Mouse (Mus musculus) small intestine, adult 2 months (tissue): ENCODE measurements around the gene Cog4. TPM values are rescaled to one million over a fixed set of nuclear protein-coding genes. Genes with fewer than 3 reads are reported as not detected.
"Not testable (repeated sequence)": the region's sequence is repeated elsewhere in the genome, so short reads cannot be mapped to it uniquely, and the experiment has no call there.

Source experiments
- H3K27ac ChIP-seq: fragments of 200-500 bp; 2 replicates; pipeline ENCODE4 v1.5.1; 2012; ENCODE audit warnings: low read depth, low read length, control low read depth, inconsistent platforms; ENCODE audit not compliant: insufficient read depth
- H3K27me3 ChIP-seq: fragments of 200-500 bp; 2 replicates; pipeline ENCODE4 v1.6.1; 2012; ENCODE audit warnings: mild to moderate bottlenecking, moderate library complexity, low read length, inconsistent platforms; ENCODE audit not compliant: control insufficient read depth, insufficient read depth
- H3K36me3 ChIP-seq: fragments of 200-500 bp; 2 replicates; pipeline ENCODE4 v1.6.1; 2012; ENCODE audit warnings: mild to moderate bottlenecking, low read length, control low read depth, inconsistent platforms; ENCODE audit not compliant: control insufficient read depth, insufficient read depth
- H3K4me1 ChIP-seq: fragments of 200-500 bp; 2 replicates; pipeline ENCODE4 v1.6.1; 2012; ENCODE audit warnings: low read length, inconsistent platforms, mixed read lengths; ENCODE audit not compliant: control insufficient read depth, insufficient read depth, insufficient read length
- H3K4me3 ChIP-seq: fragments of 200-500 bp; 2 replicates; pipeline ENCODE4 v1.5.1; 2012; ENCODE audit warnings: low read depth, mild to moderate bottlenecking, control low read depth, inconsistent platforms, low read length, moderate library complexity
- CTCF ChIP-seq: fragments of 200-500 bp; IDR thresholded peaks from 2 replicates; pipeline ENCODE4 v1.5.1; 2012; ENCODE audit warnings: low read depth, mild to moderate bottlenecking, control low read depth, inconsistent platforms, low read length, moderate library complexity, mixed read lengths; ENCODE audit not compliant: insufficient replicate concordance, insufficient read length; ENCODE audit errors: extremely low read depth
- POLR2A ChIP-seq: fragments of 200-500 bp; IDR thresholded peaks from 2 replicates; pipeline ENCODE4 v1.6.1; 2012; ENCODE audit warnings: low read depth, mild to moderate bottlenecking, control low read depth, inconsistent platforms, low read length, moderate library complexity
- WGBS: fragments of 180-500 bp; shearing (Covaris S2); methylation state at CpG from one replicate; pipeline ENCODE4 v1.1.7; 2018; 5-methylcytosine and 5-hydroxymethylcytosine counted together
- polyA plus RNA-seq: library from polyadenylated mRNA; depleted of rRNA; stranded (reverse); fragments of >200 nt; gene quantifications from 2 replicates; pipeline ENCODE4 v1.2.3, GENCODE M21; 2012; rRNA removed

Cog4 gene
- polyA plus RNA-seq, 1 experiment: 21.6 TPM

DNA sequence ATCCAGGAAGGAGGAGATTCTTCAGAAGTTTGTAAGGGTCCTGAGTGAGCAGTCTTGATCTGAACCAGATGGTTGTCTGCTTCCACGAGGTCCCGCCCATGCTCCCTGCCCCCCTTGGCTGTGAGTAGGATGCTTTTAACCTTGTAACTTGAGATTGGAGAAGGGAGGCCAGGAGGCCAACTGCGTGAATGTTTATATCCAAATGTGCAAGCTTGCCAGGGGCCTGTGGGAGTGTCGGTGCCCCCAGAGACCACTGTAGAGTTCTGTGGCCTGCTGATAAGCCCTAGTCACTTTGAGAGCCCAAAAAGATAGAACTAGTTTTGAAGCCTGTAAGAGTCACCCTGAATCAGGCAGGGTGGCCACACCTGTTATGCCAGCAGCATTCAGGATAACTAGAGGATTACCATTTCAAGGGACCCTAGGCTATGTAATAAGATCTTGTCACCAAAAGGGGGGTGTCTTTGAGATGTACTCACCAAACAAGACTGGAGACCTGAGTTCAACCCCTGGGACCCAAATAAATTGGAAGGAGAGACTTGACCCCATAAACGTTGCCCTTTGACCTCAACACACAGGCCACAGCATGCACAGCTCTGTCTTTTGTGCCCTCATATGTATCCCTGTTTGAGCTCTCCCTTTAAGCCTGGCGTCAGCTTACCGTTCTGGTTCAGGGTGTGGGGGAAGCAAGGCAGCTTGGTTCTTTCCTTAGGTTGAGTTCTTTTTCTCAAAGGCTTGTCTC is 75.3 kb downstream of the Cog4 start:
- no peak overlapping the region for H3K27ac ChIP-seq
- H3K36me3 ChIP-seq: no peaks in the 10 kb centered on the region
- H3K27me3 ChIP-seq: no peaks in the 10 kb centered on the region
- peaks cover 3% of the 10 kb centered on the region; the same call in 1 of the 2 replicates for H3K4me1 ChIP-seq
- no peak for TF ChIP-seq CTCF
- no peak for TF ChIP-seq POLR2A
- no peak overlapping the region for H3K4me3 ChIP-seq
- 50% methylated on average over 7 of the region's 7 CpGs for WGBS

DNA sequence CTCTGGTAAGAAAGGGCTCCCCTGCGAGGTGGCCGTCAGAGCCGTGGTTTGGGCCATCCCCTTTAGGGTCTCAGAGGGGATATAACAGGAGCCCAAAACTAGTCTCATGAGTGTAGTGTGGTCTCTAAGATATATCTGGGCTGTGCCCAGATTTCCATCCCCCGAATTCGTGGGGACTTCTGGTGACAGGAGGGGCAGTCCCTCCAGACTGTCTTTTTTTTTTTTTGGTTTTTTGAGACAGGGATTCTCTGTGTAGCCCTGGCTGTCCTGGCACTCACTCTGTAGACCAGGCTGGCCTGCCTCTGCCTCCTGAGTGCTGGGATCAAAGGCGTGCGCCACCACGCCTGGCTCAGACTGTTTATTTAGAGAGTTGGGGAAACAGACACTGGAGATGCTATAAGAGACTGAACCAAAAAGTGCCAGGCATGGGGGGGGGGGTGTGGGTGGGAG is 79.3 kb downstream of the Cog4 start:
- Histone ChIP-seq H3K36me3 (no peaks in the 10 kb centered on the region), H3K27me3 (no peaks in the 10 kb centered on the region), H3K27ac (no peak overlapping the region), H3K4me1 (no peaks in the 10 kb centered on the region), H3K4me3 (no peak overlapping the region)
- 70% methylated on average over 8 of the region's 8 CpGs for WGBS
- TF ChIP-seq POLR2A (no peak), CTCF (no peak)

DNA sequence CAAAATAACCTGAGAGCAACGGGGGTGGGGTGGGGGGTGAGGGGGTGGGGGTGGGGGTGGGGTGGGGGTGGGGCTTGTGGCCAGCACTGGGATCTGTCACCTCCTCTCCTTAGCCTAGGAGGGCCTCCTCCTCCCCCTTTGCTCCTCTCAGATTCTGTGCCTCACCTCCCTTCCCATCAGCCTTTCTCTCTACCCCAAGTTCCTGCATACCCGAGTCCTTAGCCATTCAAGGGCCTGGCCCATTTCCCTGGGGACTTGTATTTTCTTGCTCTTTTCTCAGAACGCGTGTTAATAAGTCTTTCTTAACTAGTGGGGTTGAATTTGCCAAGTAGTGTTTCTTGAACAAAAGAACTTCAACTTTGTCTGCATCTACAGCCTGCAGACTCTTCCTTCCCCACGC is 80.3 kb downstream of the Cog4 start:
- Histone ChIP-seq H3K27me3 (no peaks in the 10 kb centered on the region), H3K27ac (no peak overlapping the region), H3K4me3 (no peak overlapping the region), H3K4me1 (no peaks in the 10 kb centered on the region), H3K36me3 (no peaks in the 10 kb centered on the region)
- no peak for TF ChIP-seq POLR2A
- 50% methylated on average over 5 of the region's 5 CpGs for WGBS

DNA sequence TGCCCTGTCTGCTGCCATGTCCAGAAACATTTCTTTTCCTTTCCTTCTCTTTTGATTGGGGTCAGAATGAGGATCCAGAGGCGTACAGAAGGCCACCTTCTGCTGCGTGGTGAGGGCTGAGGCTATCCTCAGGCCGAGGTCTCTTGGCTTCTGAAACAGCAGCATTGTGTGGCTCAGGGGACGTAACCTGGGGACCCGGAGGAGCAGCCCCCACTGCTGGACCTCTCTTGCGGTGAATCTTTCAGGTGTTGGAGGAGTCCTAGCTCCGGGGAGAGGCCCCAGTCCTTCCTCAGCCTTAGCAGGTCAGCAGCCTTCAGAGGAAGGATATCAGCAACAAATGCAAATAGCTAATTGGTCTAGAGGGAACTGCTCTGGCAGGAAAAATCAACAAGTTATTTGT is 82.0 kb downstream of the Cog4 start:
- 70% methylated on average over 7 of the region's 7 CpGs for whole genome bisulfite sequencing
- H3K36me3 ChIP-seq: no peaks in the 10 kb centered on the region

DNA sequence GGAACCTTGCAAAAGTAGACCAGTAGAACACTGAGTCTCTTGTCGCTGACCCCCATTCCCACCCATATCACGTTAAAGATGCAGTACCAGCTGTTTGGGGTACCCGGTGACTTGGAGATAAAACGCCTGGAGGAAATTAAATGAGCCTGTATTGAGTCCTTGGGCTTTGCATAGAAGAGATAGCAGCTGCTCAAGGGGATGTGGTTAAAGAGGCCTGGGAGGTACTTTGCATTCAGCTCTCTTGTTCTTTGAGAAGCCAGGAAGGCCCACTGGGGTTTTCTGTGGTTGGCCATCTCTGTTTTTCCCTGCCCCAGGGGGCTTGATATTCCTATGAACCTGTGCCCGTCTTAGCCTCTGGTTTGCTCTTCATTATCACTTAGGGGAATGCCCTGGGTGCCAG is 82.7 kb downstream of the Cog4 start:
- TF ChIP-seq CTCF (no peak), POLR2A (no peak)
- 68% methylated on average over 5 of the region's 5 CpGs for WGBS
- Histone ChIP-seq H3K4me3 (no peak overlapping the region), H3K36me3 (no peaks in the 10 kb centered on the region), H3K27me3 (no peaks in the 10 kb centered on the region), H3K4me1 (no peaks in the 10 kb centered on the region), H3K27ac (0 out of 2 replicates have a peak overlapping the region, but pooled peaks have one; percentile 46)

More for the DNA sequence above, 82.0 kb downstream of the Cog4 start:
- H3K27me3 ChIP-seq: no peaks in the 10 kb centered on the region
- TF ChIP-seq CTCF (no peak), POLR2A (no peak)
- no peaks in the 10 kb centered on the region for H3K4me1 ChIP-seq
- H3K4me3 ChIP-seq: no peak overlapping the region
- no peak overlapping the region for H3K27ac ChIP-seq

DNA sequence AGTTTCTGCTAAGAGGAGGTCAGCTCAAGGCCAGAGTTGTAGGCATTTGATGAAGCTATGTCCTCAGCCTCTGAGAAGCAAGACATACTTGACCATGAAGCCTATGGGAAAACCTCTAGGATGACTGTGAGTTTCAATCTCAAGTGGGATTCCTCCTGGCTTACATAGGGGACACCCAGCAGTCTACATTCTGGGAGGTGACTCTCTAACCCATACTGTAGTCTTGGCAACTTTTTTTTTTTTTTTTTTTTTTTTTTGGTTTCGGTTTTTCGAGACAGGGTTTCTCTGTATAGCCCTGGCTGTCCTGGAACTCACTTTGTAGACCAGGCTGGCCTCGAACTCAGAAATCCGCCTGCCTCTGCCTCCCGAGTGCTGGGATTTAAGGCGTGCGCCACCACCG is 83.3 kb downstream of the Cog4 start:
- H3K27me3 ChIP-seq, H3K4me1 ChIP-seq, H3K36me3 ChIP-seq, H3K4me3 ChIP-seq: not testable (repeated sequence)
- WGBS: 89% methylated on average over 8 of the region's 8 CpGs
- 0 out of 2 replicates have a peak overlapping the region, but pooled peaks have one; percentile 46 for H3K27ac ChIP-seq

DNA sequence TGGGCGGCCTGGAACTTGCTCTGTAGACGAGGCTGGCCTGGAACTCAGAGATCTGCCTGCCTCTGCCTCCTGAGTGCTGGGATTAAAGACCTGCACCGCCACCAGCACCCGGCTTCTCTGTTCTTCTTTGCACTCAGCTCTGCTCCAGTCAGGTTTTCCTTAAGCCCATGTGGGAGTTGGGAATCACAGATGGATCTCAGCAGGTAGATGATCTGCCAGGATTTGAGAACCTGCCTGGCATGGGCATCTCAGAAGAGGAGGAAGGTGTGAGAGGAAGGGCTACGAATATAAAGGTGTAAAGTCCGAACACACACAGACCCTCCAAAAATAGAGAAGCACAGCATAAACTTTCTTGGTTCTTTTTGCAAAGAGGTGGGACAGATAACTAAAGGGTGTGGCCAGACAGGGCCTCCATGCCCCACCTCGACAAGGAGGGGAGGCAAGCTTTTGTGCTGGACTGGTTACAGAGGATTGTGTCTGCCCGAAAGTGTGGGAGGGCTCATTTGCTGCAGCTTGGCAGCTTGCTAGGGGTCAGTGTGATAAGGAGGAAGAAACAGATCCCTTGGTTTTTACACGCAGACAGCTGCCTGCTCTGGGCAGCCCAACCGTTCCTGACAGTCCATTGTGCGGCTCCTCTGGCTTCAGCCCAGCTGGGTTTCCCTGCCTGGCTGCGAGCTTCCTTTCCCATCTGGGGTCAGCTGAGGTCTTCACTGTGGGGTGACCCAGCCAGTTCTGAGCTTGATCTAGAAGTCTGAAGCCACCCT is 85.0 kb downstream of the Cog4 start:
- 43% methylated on average over 12 of the region's 12 CpGs for WGBS
- H3K27ac ChIP-seq: no peak overlapping the region

More for the DNA sequence above, 85.0 kb downstream of the Cog4 start:
- no peaks in the 10 kb centered on the region for H3K27me3 ChIP-seq
- no peak overlapping the region for H3K4me3 ChIP-seq
- H3K4me1 ChIP-seq: no peaks in the 10 kb centered on the region
- TF ChIP-seq CTCF: no peak
- no peak for TF ChIP-seq POLR2A
- no peaks in the 10 kb centered on the region for H3K36me3 ChIP-seq

Other genes starting within 250 kb of the Cog4 start
- gene Vac14, start 228.0 kb upstream of the Cog4 start, polyA plus RNA-seq: 14.0 and 26.8 TPM in 2 replicates
- gene Mtss1l, start 125.1 kb upstream of the Cog4 start, polyA plus RNA-seq: 19.3 and 21.9 TPM in 2 replicates
- gene Il34, start 40.7 kb upstream of the Cog4 start, polyA plus RNA-seq: 7.6 and 16.7 TPM in 2 replicates
- 9.1 and 14.4 TPM in 2 replicates for gene Sf3b3, start 187 bp downstream of the Cog4 start, polyA plus RNA-seq
- 17.9 and 21.7 TPM in 2 replicates for gene Fuk, start 55.9 kb downstream of the Cog4 start, polyA plus RNA-seq
- gene St3gal2, start 73.3 kb downstream of the Cog4 start, polyA plus RNA-seq: 3.6 and 5.9 TPM in 2 replicates
- 5.3 and 10.4 TPM in 2 replicates for gene Ddx19a, start 151.2 kb downstream of the Cog4 start, polyA plus RNA-seq
- gene Ddx19b, start 185.2 kb downstream of the Cog4 start, polyA plus RNA-seq: 1.3 and 1.7 TPM in 2 replicates
- 7.9 and 23.6 TPM in 2 replicates for gene Aars, start 186.5 kb downstream of the Cog4 start, polyA plus RNA-seq
- gene Exosc6, start 209.7 kb downstream of the Cog4 start, polyA plus RNA-seq: 23.6 and 25.8 TPM in 2 replicates
- gene Clec18a, start 245.8 kb downstream of the Cog4 start, polyA plus RNA-seq: not detected in 2 replicates
- 6.4 and 6.7 TPM in 2 replicates for gene Pdpr, start 248.0 kb downstream of the Cog4 start, polyA plus RNA-seq